Mouse (Mus musculus): ENCODE measurements at regions not wholly inside any gene's neighbourhood (a gene's known extent, or its start where the extent isn't known, plus 50 kb on each side); places are given as distances from the start of the nearest gene placed in this dataset.
A peak's percentile ranks its signal among the peaks of the same experiment; 100 is the strongest.

GRCm38 (mm10) chr1:35587900-35588299 lies 480.3 kb upstream of the Hs6st1 start:
- no peak for DNase-seq (ENCODE audit: low spot score in 2 of 2)

GRCm38 (mm10) chr1:35588939-35589338 lies 479.3 kb upstream of the Hs6st1 start:
- DNase-seq (ENCODE audit: low spot score in 2 of 2), result no peak

GRCm38 (mm10) chr1:35600847-35601246 lies 467.4 kb upstream of the Hs6st1 start:
- DNase-seq (ENCODE audit: low spot score in 2 of 2), result no peak

- no peak for DNase-seq (ENCODE audit: low spot score in 2 of 2)
Observed at GRCm38 (mm10) chr1:35615131-35615530, 453.1 kb upstream of the Hs6st1 start.

- DNase-seq (ENCODE audit: low spot score in 2 of 2), result peak in 1 of 2 experiments; percentile 16
Observed at GRCm38 (mm10) chr1:35619476-35619875, 448.7 kb upstream of the Hs6st1 start.

GRCm38 (mm10) chr1:35642595-35642994 lies 425.6 kb upstream of the Hs6st1 start:
- DNase-seq (ENCODE audit: low spot score in 2 of 2), result no peak

- peak; percentile 11 to 33 for DNase-seq (ENCODE audit: low spot score in 2 of 2)
Observed at GRCm38 (mm10) chr1:35653119-35653956, 414.9 kb upstream of the Hs6st1 start.

- DNase-seq (ENCODE audit: low spot score in 2 of 2), result no peak
Observed at GRCm38 (mm10) chr1:35663006-35663405, 405.2 kb upstream of the Hs6st1 start.

- DNase-seq (ENCODE audit: low spot score in 2 of 2), result no peak
Observed at GRCm38 (mm10) chr1:35673524-35673923, 394.7 kb upstream of the Hs6st1 start.

- no peak for DNase-seq (ENCODE audit: low spot score in 2 of 2)
Observed at GRCm38 (mm10) chr1:35673992-35674391, 394.2 kb upstream of the Hs6st1 start.

GRCm38 (mm10) chr1:35682511-35682949 lies 385.7 kb upstream of the Hs6st1 start:
- no peak for DNase-seq (ENCODE audit: low spot score in 2 of 2)

GRCm38 (mm10) chr1:35685651-35686050 lies 382.5 kb upstream of the Hs6st1 start:
- no peak for DNase-seq (ENCODE audit: low spot score in 2 of 2)

GRCm38 (mm10) chr1:35694349-35694748 lies 373.9 kb upstream of the Hs6st1 start:
- no peak for DNase-seq (ENCODE audit: low spot score in 2 of 2)

GRCm38 (mm10) chr1:35694775-35695591 lies 373.2 kb upstream of the Hs6st1 start:
- DNase-seq (ENCODE audit: low spot score in 2 of 2), result no peak

- no peak for DNase-seq (ENCODE audit: low spot score in 2 of 2)
Observed at GRCm38 (mm10) chr1:35697218-35697617, 371.0 kb upstream of the Hs6st1 start.

- no peak for DNase-seq (ENCODE audit: low spot score in 2 of 2)
Observed at GRCm38 (mm10) chr1:35697834-35698500, 370.2 kb upstream of the Hs6st1 start.

GRCm38 (mm10) chr1:35702585-35702984 lies 365.6 kb upstream of the Hs6st1 start:
- DNase-seq (ENCODE audit: low spot score in 2 of 2), result no peak

GRCm38 (mm10) chr1:35706336-35706735 lies 361.9 kb upstream of the Hs6st1 start:
- no peak for DNase-seq (ENCODE audit: low spot score in 2 of 2)

GRCm38 (mm10) chr1:35708176-35708788 lies 359.9 kb upstream of the Hs6st1 start:
- no peak for DNase-seq (ENCODE audit: low spot score in 2 of 2)

GRCm38 (mm10) chr1:35709214-35709613 lies 359.0 kb upstream of the Hs6st1 start:
- no peak for DNase-seq (ENCODE audit: low spot score in 2 of 2)

GRCm38 (mm10) chr1:35713961-35714360 lies 354.2 kb upstream of the Hs6st1 start:
- no peak for DNase-seq (ENCODE audit: low spot score in 2 of 2)

- DNase-seq (ENCODE audit: low spot score in 2 of 2), result no peak
Observed at GRCm38 (mm10) chr1:35715931-35716330, 352.3 kb upstream of the Hs6st1 start.
